Mouse (Mus musculus): ENCODE measurements around the gene Ankrd33. TPM values are rescaled to one million over a fixed set of nuclear protein-coding genes. Genes with fewer than 3 reads are reported as not detected.

Ankrd33 gene
- polyA plus RNA-seq, 1 experiment from 2014 or later: not detected

- Histone ChIP-seq H3K4me3 (ENCODE audit: low read depth, low read length) (no peak overlapping the region), H3K27ac (ENCODE audit: low read depth, low read length) (no peak overlapping the region), H3K4me1 (replicated peaks; ENCODE audit: control insufficient read depth, insufficient read depth, low read length) (peaks cover 2% of the 10 kb centered on the region; the same call in 1 of the 2 replicates), H3K4me2 (no peak overlapping the region), H3K9me3 (ENCODE audit: control insufficient read depth, low read length) (no peaks in the 10 kb centered on the region), H3K9ac (ENCODE audit: low read depth, low read length) (no peak overlapping the region), H3K36me3 (ENCODE audit: control insufficient read depth, insufficient read depth, low read length) (no peaks in the 10 kb centered on the region), H3K27me3 (replicated peaks; ENCODE audit: control insufficient read depth, insufficient read depth, low read length) (peaks cover 43% of the 10 kb centered on the region)
- 85% methylated on average over 6 of the region's 6 CpGs for WGBS
- ATAC-seq (replicated peaks; ENCODE audit: low FRiP score): no peak
- DNase-seq (ENCODE audit: low spot score): no peak
These were observed 10.0 kb downstream of the Ankrd33 start for GRCm38 (mm10) chr15:101125561-101125960.

DNA sequence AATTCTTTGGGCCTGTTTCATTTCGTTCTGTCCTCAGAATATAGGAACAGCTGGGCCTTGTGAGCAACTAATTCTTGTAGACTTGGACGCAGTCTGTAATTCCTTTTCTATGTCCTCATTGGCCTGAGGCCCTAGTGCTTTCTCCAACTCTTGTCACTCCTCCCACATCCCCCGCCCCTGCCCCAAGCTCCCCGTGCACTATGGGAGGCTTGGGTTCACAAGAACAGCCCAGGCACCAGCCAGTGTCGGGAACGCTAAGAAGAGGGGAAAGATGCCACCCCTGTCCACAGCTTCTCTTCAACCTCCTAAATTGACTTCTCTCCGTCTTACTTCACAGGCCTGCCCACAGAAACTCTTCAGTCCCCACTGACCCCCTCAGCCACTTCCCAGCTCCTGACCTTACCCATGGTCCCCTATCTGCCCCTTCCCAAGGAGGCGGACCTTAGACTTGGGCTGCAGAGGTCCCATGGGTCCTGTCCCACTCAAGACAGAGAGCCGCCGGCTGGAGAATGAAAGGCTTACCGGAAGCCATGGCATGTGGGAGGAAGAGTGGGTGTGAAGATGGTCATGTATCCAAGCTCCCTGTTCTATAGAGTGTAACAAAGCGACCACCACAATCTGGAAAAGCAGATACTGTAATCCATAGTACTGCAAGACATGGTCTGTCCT, 11.5 kb downstream of the Ankrd33 start:
- Histone ChIP-seq H3K27ac (ENCODE audit: low read depth, low read length) (no peak overlapping the region), H3K36me3 (ENCODE audit: control insufficient read depth, insufficient read depth, low read length) (no peaks in the 10 kb centered on the region), H3K27me3 (replicated peaks; ENCODE audit: control insufficient read depth, insufficient read depth, low read length) (peaks cover 55% of the 10 kb centered on the region), H3K4me2 (no peak overlapping the region), H3K4me3 (ENCODE audit: low read depth, low read length) (no peak overlapping the region), H3K9ac (ENCODE audit: low read depth, low read length) (no peak overlapping the region), H3K4me1 (replicated peaks; ENCODE audit: control insufficient read depth, insufficient read depth, low read length) (peaks cover 10% of the 10 kb centered on the region), H3K9me3 (ENCODE audit: control insufficient read depth, low read length) (no peaks in the 10 kb centered on the region)
- ATAC-seq (replicated peaks; ENCODE audit: low FRiP score) (no peak), DNase-seq (ENCODE audit: low spot score) (no peak)
- 82% methylated on average over 12 of the region's 12 CpGs for WGBS

- no peaks in the 10 kb centered on the region for H3K36me3 ChIP-seq (ENCODE audit: control insufficient read depth, insufficient read depth, low read length)
- DNase-seq (ENCODE audit: low spot score) (no peak), ATAC-seq (replicated peaks; ENCODE audit: low FRiP score) (no peak)
- peak within 1 kb of the TSS; percentile 53 for H3K4me2 ChIP-seq
- peak within 1 kb of the TSS; percentile 19 for H3K4me3 ChIP-seq (ENCODE audit: low read depth, low read length)
- H3K9me3 ChIP-seq (ENCODE audit: control insufficient read depth, low read length): no peaks in the 10 kb centered on the region
- H3K27me3 ChIP-seq (replicated peaks; ENCODE audit: control insufficient read depth, insufficient read depth, low read length): peaks cover 68% of the 10 kb centered on the region
- H3K4me1 ChIP-seq (replicated peaks; ENCODE audit: control insufficient read depth, insufficient read depth, low read length): peaks cover 10% of the 10 kb centered on the region
- WGBS: 5% methylated on average over 46 of the region's 46 CpGs
- no peak within 1 kb of the TSS for H3K27ac ChIP-seq (ENCODE audit: low read depth, low read length)
- H3K9ac ChIP-seq (ENCODE audit: low read depth, low read length): no peak within 1 kb of the TSS
These were observed 12.9 kb downstream of the Ankrd33 start, which contains the start of gene Acvrl1 for GRCm38 (mm10) chr15:101128181-101129089. Acvrl1 (plus strand) TSS chr15:101128522.

DNA sequence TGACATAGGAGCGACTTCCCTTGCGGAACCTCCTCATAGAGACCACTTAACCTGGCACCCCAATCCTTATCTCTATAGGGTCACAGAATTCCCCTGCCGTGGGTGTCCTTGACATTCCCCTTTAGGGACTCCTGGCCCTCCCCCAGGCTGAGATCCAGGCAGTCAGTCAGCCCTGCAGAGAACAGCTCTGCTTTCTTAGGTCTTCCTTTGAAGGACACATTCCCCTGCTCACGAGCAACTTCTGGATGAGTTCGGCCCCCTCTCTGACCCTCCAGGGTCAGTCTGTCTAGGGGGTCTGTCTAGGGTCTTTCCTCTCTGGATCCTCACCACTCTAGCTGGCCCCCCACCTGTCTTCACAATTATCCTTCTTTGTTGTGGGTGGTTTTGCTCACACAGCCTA, 13.9 kb downstream of the Ankrd33 start:
- ATAC-seq (replicated peaks; ENCODE audit: low FRiP score): no peak

GRCm38 (mm10) chr15:101131498-101131897, 15.9 kb downstream of the Ankrd33 start:
- no peak overlapping the region for H3K4me2 ChIP-seq
- H3K27ac ChIP-seq (ENCODE audit: low read depth, low read length): no peak overlapping the region
- peaks cover 70% of the 10 kb centered on the region for H3K27me3 ChIP-seq (replicated peaks; ENCODE audit: control insufficient read depth, insufficient read depth, low read length)
- H3K4me1 ChIP-seq (replicated peaks; ENCODE audit: control insufficient read depth, insufficient read depth, low read length): peaks cover 18% of the 10 kb centered on the region
- no peak for ATAC-seq (replicated peaks; ENCODE audit: low FRiP score)
- WGBS: 15% methylated on average over 11 of the region's 11 CpGs
- no peak overlapping the region for H3K4me3 ChIP-seq (ENCODE audit: low read depth, low read length)
- DNase-seq (ENCODE audit: low spot score): no peak
- no peaks in the 10 kb centered on the region for H3K9me3 ChIP-seq (ENCODE audit: control insufficient read depth, low read length)
- H3K36me3 ChIP-seq (ENCODE audit: control insufficient read depth, insufficient read depth, low read length): no peaks in the 10 kb centered on the region
- H3K9ac ChIP-seq (ENCODE audit: low read depth, low read length): no peak overlapping the region

More for the DNA sequence above, 13.9 kb downstream of the Ankrd33 start:
- Histone ChIP-seq H3K4me1 (replicated peaks; ENCODE audit: control insufficient read depth, insufficient read depth, low read length) (peaks cover 16% of the 10 kb centered on the region), H3K9ac (ENCODE audit: low read depth, low read length) (no peak overlapping the region), H3K4me2 (peak overlapping the region; percentile 53), H3K36me3 (ENCODE audit: control insufficient read depth, insufficient read depth, low read length) (no peaks in the 10 kb centered on the region), H3K27ac (ENCODE audit: low read depth, low read length) (no peak overlapping the region), H3K4me3 (ENCODE audit: low read depth, low read length) (peak overlapping the region; percentile 19), H3K9me3 (ENCODE audit: control insufficient read depth, low read length) (no peaks in the 10 kb centered on the region), H3K27me3 (replicated peaks; ENCODE audit: control insufficient read depth, insufficient read depth, low read length) (peaks cover 72% of the 10 kb centered on the region)
- no peak for DNase-seq (ENCODE audit: low spot score)
- 24% methylated on average over 5 of the region's 5 CpGs for WGBS

- Histone ChIP-seq H3K4me3 (ENCODE audit: low read depth, low read length) (no peak overlapping the region), H3K9ac (ENCODE audit: low read depth, low read length) (no peak overlapping the region), H3K4me2 (no peak overlapping the region), H3K9me3 (ENCODE audit: control insufficient read depth, low read length) (no peaks in the 10 kb centered on the region), H3K27me3 (replicated peaks; ENCODE audit: control insufficient read depth, insufficient read depth, low read length) (peaks cover 68% of the 10 kb centered on the region), H3K27ac (ENCODE audit: low read depth, low read length) (no peak overlapping the region), H3K4me1 (replicated peaks; ENCODE audit: control insufficient read depth, insufficient read depth, low read length) (peaks cover 18% of the 10 kb centered on the region), H3K36me3 (ENCODE audit: control insufficient read depth, insufficient read depth, low read length) (no peaks in the 10 kb centered on the region)
- WGBS: 56% methylated on average over 6 of the region's 6 CpGs
- ATAC-seq (replicated peaks; ENCODE audit: low FRiP score) (no peak), DNase-seq (ENCODE audit: low spot score) (no peak)
These were observed 16.5 kb downstream of the Ankrd33 start for GRCm38 (mm10) chr15:101132041-101132440.

GRCm38 (mm10) chr15:101132761-101133160, 17.2 kb downstream of the Ankrd33 start:
- ATAC-seq (replicated peaks; ENCODE audit: low FRiP score) (no peak), DNase-seq (ENCODE audit: low spot score) (no peak)
- no peak overlapping the region for H3K4me3 ChIP-seq (ENCODE audit: low read depth, low read length)
- no peaks in the 10 kb centered on the region for H3K36me3 ChIP-seq (ENCODE audit: control insufficient read depth, insufficient read depth, low read length)
- peaks cover 18% of the 10 kb centered on the region for H3K4me1 ChIP-seq (replicated peaks; ENCODE audit: control insufficient read depth, insufficient read depth, low read length)
- H3K27me3 ChIP-seq (replicated peaks; ENCODE audit: control insufficient read depth, insufficient read depth, low read length): peaks cover 64% of the 10 kb centered on the region
- H3K27ac ChIP-seq (ENCODE audit: low read depth, low read length): no peak overlapping the region
- no peaks in the 10 kb centered on the region for H3K9me3 ChIP-seq (ENCODE audit: control insufficient read depth, low read length)
- no peak overlapping the region for H3K9ac ChIP-seq (ENCODE audit: low read depth, low read length)
- no peak overlapping the region for H3K4me2 ChIP-seq
- 59% methylated on average over 6 of the region's 6 CpGs for WGBS

DNA sequence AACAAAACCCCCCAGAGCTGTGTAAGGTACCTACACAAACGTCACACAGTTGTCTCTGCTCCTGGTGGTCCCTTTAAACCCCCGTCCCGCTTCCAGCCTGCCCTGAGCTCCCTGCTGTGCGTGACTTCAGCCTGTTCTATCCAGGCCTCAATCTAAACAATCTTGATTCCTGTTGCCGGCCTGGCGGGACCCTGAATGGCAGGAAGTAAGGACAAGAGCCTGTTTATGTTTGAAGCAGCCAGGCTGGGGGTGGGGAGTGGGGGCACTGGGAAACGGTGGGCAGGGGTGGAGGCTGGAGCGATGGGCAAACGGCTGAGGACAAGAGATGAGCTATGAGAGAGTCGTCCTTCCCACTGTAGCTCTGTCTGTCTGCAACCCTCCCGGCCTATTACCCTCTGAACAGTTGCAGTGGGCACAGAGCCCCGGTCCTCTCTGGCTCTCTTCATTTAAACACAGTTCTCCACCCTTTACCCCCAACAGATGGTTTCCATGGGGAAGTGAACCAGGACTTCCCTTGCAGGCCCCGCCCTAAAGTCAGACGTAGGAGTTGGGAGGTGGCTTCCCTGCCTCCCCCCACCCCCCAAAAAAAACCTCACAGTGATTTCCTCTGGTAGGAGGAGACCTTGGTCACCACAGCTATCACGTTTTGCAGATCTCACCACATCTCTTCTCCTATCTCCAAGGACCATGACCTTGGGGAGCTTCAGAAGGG, 18.6 kb downstream of the Ankrd33 start:
- peaks cover 50% of the 10 kb centered on the region for H3K27me3 ChIP-seq (replicated peaks; ENCODE audit: control insufficient read depth, insufficient read depth, low read length)
- ATAC-seq (replicated peaks; ENCODE audit: low FRiP score): no peak
- no peak overlapping the region for H3K4me2 ChIP-seq

More for the DNA sequence above, 18.6 kb downstream of the Ankrd33 start:
- no peak overlapping the region for H3K9ac ChIP-seq (ENCODE audit: low read depth, low read length)
- H3K4me3 ChIP-seq (ENCODE audit: low read depth, low read length): no peak overlapping the region
- H3K36me3 ChIP-seq (ENCODE audit: control insufficient read depth, insufficient read depth, low read length): no peaks in the 10 kb centered on the region
- 21% methylated on average over 15 of the region's 15 CpGs for WGBS
- H3K9me3 ChIP-seq (ENCODE audit: control insufficient read depth, low read length): no peaks in the 10 kb centered on the region
- DNase-seq (ENCODE audit: low spot score): no peak
- H3K4me1 ChIP-seq (replicated peaks; ENCODE audit: control insufficient read depth, insufficient read depth, low read length): peaks cover 18% of the 10 kb centered on the region; the same call in 1 of the 2 replicates
- H3K27ac ChIP-seq (ENCODE audit: low read depth, low read length): no peak overlapping the region

Measured in liver, embryonic 11.5 days (tissue).